ENCODE assay signal across 8 mouse cellular contexts in the genomic region with DNA sequence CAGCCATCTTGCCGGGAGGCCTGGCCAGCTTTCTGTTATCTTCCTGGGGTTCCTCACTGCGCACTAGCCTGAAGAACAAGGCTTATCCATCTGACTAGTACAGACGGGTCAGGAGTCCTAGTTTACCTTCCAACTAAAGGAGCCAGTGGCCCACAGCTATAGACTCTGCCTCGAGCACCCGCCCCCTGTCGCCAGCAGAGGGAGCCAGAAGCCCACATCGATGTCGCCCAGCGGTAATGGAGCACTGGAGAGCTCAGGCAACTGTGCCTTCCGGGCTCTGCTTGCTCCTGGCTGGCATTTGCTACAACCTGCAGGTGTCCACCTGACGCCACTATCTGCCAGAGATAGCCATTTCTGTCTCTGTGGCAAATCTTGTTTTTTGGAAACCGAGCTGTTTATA. TPM values are rescaled to one million over a fixed set of nuclear protein-coding genes. Genes with fewer than 3 reads are reported as not detected.
A peak's percentile ranks its signal among the peaks of the same experiment; 100 is the strongest.
DNase-seq lines count a peak whose midpoint lies in the region; ATAC-seq lines count a peak whose summit lies in the region.

No protein-coding gene starts in this region.

- H3K9me3 ChIP-seq in embryonic facial prominence, embryonic 11.5 days (replicated peaks; ENCODE audit: control insufficient read depth, low read length): no peaks in the 10 kb centered on the region
- no peaks in the 10 kb centered on the region for H3K9me3 ChIP-seq in kidney, embryonic 14.5 days (ENCODE audit: control insufficient read depth, low read length)
- H3K9me3 ChIP-seq in liver, embryonic 12.5 days (replicated peaks): no peaks in the 10 kb centered on the region

- no peaks in the 10 kb centered on the region; the same call in 1 of the 2 replicates for H3K36me3 ChIP-seq in embryonic facial prominence, embryonic 11.5 days (replicated peaks; ENCODE audit: control insufficient read depth, insufficient read depth, low read depth, low read length)
- peaks cover 18% of the 10 kb centered on the region; the same call in 1 of the 2 replicates for H3K36me3 ChIP-seq in kidney, embryonic 14.5 days (ENCODE audit: control insufficient read depth, insufficient read depth, low read length)
- H3K36me3 ChIP-seq in liver, embryonic 12.5 days: peaks cover 74% of the 10 kb centered on the region
- peaks cover 8% of the 10 kb centered on the region for H3K36me3 ChIP-seq in splenic B cell, adult 2 months (ENCODE audit: control insufficient read depth, insufficient read depth, low read length, poor library complexity, severe bottlenecking)

- no peak overlapping the region for H3K4me3 ChIP-seq in embryonic facial prominence, embryonic 11.5 days (ENCODE audit: low read depth, low read length)
- no peak overlapping the region for H3K4me3 ChIP-seq in kidney, embryonic 14.5 days (ENCODE audit: low read length)
- H3K4me3 ChIP-seq in liver, embryonic 12.5 days: no peak overlapping the region

- no peak overlapping the region for H3K4me2 ChIP-seq in embryonic facial prominence, embryonic 11.5 days (ENCODE audit: low read depth, low read length)
- H3K4me2 ChIP-seq in kidney, embryonic 14.5 days (replicated peaks; ENCODE audit: low read depth, low read length): no peak overlapping the region
- H3K4me2 ChIP-seq in liver, embryonic 12.5 days: no peak overlapping the region

- DNase-seq in 3T3-L1 (ENCODE audit: low read depth, low spot score): peak; percentile 79
- peak; percentile 89 for DNase-seq in adrenal gland, postnatal 10 days
- DNase-seq in embryonic facial prominence, embryonic 11.5 days (ENCODE audit: low spot score): peak; percentile 85
- DNase-seq in heart, adult 8-10 months (ENCODE audit: low spot score): peak; percentile 75
- peak; percentile 82 for DNase-seq in neural tube, embryonic 10.5 days (ENCODE audit: extremely low spot score, low spot score)
- DNase-seq in splenic B cell, adult 2 months (ENCODE audit: low read depth, low spot score): peak; percentile 80

- WGBS in embryonic facial prominence, embryonic 11.5 days: 16% methylated on average over 12 of the region's 12 CpGs
- 15% methylated on average over 12 of the region's 12 CpGs for WGBS in kidney, embryonic 14.5 days
- 20% methylated on average over 12 of the region's 12 CpGs for WGBS in liver, embryonic 12.5 days (ENCODE audit: insufficient replicate concordance)

- no peaks in the 10 kb centered on the region for H3K27me3 ChIP-seq in embryonic facial prominence, embryonic 11.5 days (ENCODE audit: control insufficient read depth, insufficient read depth, low read length)
- no peaks in the 10 kb centered on the region for H3K27me3 ChIP-seq in kidney, embryonic 14.5 days (ENCODE audit: control insufficient read depth, insufficient read depth, low read length)
- H3K27me3 ChIP-seq in liver, embryonic 12.5 days (replicated peaks): no peaks in the 10 kb centered on the region
- no peaks in the 10 kb centered on the region for H3K27me3 ChIP-seq in splenic B cell, adult 2 months (ENCODE audit: control insufficient read depth, insufficient read depth, low read length, poor library complexity, severe bottlenecking)

- peak; percentile 78; the same call in 1 of the 2 replicates for ATAC-seq in embryonic facial prominence, embryonic 11.5 days (replicated peaks; ENCODE audit: insufficient number of reproducible peaks, low FRiP score, low TSS enrichment, low read depth)
- ATAC-seq in kidney, embryonic 14.5 days (ENCODE audit: low FRiP score, low TSS enrichment): peak; percentile 80
- ATAC-seq in liver, embryonic 12.5 days: peak; percentile 63

- H3K27ac ChIP-seq in embryonic facial prominence, embryonic 11.5 days (replicated peaks; ENCODE audit: low read depth, low read length): no peak overlapping the region
- H3K27ac ChIP-seq in kidney, embryonic 14.5 days (ENCODE audit: low read depth, low read length): no peak overlapping the region
- H3K27ac ChIP-seq in liver, embryonic 12.5 days: no peak overlapping the region

- no peak overlapping the region for H3K9ac ChIP-seq in embryonic facial prominence, embryonic 11.5 days (replicated peaks; ENCODE audit: low read length)
- H3K9ac ChIP-seq in kidney, embryonic 14.5 days (ENCODE audit: low read depth, low read length): no peak overlapping the region
- no peak overlapping the region for H3K9ac ChIP-seq in liver, embryonic 12.5 days

- no peaks in the 10 kb centered on the region for H3K4me1 ChIP-seq in embryonic facial prominence, embryonic 11.5 days (ENCODE audit: control insufficient read depth, insufficient read depth, low read length)
- no peaks in the 10 kb centered on the region for H3K4me1 ChIP-seq in kidney, embryonic 14.5 days (ENCODE audit: control insufficient read depth, insufficient read depth, low read length)
- peaks cover 3% of the 10 kb centered on the region; the same call in 1 of the 2 replicates for H3K4me1 ChIP-seq in liver, embryonic 12.5 days

RNA-seq across cellular contexts. Expression of a gene that starts 14.7 kb away (rescaled TPM):
- total RNA-seq in adrenal gland, postnatal 10 days (2021): 10 to 100 TPM; 27.4 to 28.4 TPM
- polyA plus RNA-seq in embryonic facial prominence, embryonic 11.5 days (2014; fragmentation: Nextera tagmentation; extraction: Ambion mirVana): 15.5 and 19.5 TPM in 2 replicates
- total RNA-seq in heart, adult 8-10 months (2022): 10 to 100 TPM; 25.0 to 34.9 (median 25.9) TPM
- polyA plus RNA-seq in kidney, embryonic 14.5 days (2014; fragmentation: Nextera tagmentation; extraction: Ambion mirVana): 18.2 and 18.4 TPM in 2 replicates
- polyA plus RNA-seq in liver, embryonic 12.5 days (2016; fragmentation: Nextera tagmentation; extraction: Ambion mirVana): 12.8 and 12.9 TPM in 2 replicates

RNA-seq across cellular contexts. Expression of a gene that starts 15.0 kb away (rescaled TPM):
- total RNA-seq in adrenal gland, postnatal 10 days (2021): 10 to 100 TPM in 1 of 2 experiments, 1 to 10 TPM in 1; 9.5 to 15.7 TPM
- polyA plus RNA-seq in embryonic facial prominence, embryonic 11.5 days (2014; fragmentation: Nextera tagmentation; extraction: Ambion mirVana): 6.9 and 7.7 TPM in 2 replicates
- 10 to 100 TPM in 1 of 4 experiments, 1 to 10 TPM in 3; 8.7 to 10.9 (median 9.1) TPM for total RNA-seq in heart, adult 8-10 months (2022)
- polyA plus RNA-seq in kidney, embryonic 14.5 days (2014; fragmentation: Nextera tagmentation; extraction: Ambion mirVana): 6.3 and 10.3 TPM in 2 replicates
- polyA plus RNA-seq in liver, embryonic 12.5 days (2016; fragmentation: Nextera tagmentation; extraction: Ambion mirVana): 7.5 and 8.1 TPM in 2 replicates

RNA-seq across cellular contexts. Expression of a gene that starts 39.2 kb away (rescaled TPM):
- total RNA-seq in adrenal gland, postnatal 10 days (2021): 10 to 100 TPM; 26.3 to 30.4 TPM
- polyA plus RNA-seq in embryonic facial prominence, embryonic 11.5 days (2014; fragmentation: Nextera tagmentation; extraction: Ambion mirVana): 31.3 and 36.0 TPM in 2 replicates
- total RNA-seq in heart, adult 8-10 months (2022): 1 to 10 TPM; 7.3 to 8.5 (median 8.5) TPM
- polyA plus RNA-seq in kidney, embryonic 14.5 days (2014; fragmentation: Nextera tagmentation; extraction: Ambion mirVana): 81.5 and 110 TPM in 2 replicates
- 74.5 and 75.7 TPM in 2 replicates for polyA plus RNA-seq in liver, embryonic 12.5 days (2016; fragmentation: Nextera tagmentation; extraction: Ambion mirVana)
